Mouse (Mus musculus) ovary, postnatal 36 days (tissue): Measurements from ENCODE around the gene Kitl.

Experiments
- DNase-seq: peaks from one replicate; pipeline ENCODE4 v3.0.0; 2022; ENCODE audit warnings: low spot score, mixed read lengths

Gene Kitl

DNA sequence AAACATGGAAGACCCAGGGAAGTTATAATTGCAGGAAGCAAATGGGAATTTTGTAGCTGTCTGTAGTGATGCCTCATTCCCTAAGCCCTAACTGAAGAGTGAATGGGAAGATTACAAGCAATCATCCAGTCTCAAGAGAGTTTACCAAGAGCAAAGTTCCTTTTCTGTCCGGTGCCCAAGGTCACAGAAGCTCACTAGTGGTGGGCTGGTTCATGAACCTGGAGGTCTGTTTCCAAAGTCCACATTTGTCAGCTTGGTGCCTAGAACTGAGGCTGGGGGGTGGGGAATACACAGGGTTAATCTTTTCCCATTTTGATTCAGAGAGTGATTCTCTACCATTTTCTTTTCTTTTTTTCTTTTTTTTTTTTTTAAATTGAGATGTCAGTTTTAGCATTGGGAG, 11.3 kb downstream of the Kitl start:
- no peak for DNase-seq

- no peak for DNase-seq
Measured at GRCm38 (mm10) chr10:100030385-100030784, 15.0 kb downstream of the Kitl start.

DNA sequence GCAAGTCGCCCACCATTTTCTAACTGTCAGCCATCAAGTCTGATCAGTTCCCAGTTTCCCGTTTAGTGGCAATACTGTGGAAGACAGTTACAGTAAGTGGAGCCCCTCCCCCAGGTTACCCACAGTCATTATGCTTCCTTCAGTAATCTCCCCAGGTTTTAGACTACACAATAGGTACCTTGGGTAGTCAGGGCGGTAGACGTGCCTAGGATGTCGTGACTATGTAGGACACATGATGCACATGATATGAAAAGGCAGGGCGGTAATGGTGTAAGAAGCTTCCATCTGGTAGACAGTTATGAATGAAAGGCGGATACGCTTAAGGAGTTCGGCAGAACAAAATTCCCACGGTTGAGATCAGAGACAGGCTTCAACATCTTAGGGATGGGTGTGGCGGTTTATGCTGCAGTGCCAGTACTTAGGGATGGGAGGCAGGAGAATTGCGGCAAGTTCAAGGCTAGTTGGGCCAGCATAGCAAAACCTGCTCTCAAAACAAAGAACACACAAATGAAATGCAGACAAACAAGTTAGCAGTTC, 15.6 kb downstream of the Kitl start:
- no peak for DNase-seq

GRCm38 (mm10) chr10:100031631-100032030, 16.2 kb downstream of the Kitl start:
- no peak for DNase-seq

DNA sequence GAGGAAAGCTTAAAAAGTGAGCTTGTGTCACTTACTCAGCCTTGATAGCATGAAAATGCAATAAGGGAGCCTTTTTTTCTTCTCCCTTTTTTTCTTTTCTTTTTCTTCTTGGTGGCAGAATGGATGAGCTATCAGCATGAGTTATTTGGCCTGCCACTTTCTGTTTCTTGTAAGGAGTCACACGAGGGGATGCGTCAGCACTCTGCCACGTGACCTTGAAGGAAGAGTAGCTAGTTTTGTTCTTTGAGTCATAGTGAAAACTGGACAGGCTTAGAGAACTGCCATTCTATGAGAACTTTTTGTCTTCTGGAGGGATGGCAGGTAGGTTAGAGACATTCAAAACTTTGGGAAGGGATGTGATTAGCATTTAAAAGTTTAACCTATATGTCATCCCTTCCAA, 17.1 kb downstream of the Kitl start:
- no peak for DNase-seq

DNA sequence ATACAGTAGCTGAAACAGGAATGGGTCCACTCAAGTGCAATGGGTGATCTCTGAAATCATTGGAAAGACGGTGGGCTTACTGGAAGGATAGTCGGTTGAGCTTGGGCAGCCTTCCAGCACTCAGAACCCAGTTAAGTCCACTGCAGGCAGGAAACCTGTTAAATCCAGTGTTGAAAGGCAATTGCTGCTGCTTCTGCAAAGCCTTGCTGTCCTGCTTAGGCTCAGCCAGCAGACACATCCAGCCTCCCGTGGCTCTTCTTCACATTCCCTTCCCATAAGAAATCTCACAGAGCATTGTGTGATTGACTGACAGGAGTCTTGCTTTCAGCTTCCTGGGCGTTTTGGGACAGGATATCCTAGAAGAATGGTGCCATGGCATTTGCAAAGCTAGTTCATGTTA, 20.6 kb downstream of the Kitl start:
- DNase-seq = no peak

DNA sequence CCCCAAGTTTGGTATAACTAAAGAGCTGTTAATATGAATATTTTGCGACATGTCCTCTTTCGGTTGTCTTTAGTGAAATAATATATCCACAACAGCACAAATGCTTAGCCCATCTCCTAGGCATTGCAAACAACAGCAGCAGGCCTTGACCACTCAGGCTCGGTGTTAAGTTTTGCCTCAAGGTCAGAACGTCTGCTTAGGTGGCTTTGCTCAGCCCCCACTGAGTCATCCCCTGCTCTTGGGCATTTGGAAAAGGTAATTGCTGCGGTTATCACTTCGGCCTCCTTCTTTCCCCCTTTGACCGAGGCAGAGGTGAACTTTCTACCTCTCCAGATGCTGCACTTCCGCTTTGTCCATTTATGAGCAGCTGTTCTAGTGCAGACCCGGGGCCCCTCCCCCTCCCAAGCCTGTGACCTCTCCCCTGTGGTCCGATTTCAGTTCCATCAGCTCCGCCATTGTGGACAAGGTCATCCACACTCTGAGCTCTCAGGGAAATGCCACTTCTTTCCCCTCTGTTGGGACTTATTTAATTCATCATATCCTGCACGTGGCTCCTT, 23.0 kb downstream of the Kitl start:
- no peak for DNase-seq

- no peak for DNase-seq
Measured at GRCm38 (mm10) chr10:100038994-100039393, 23.6 kb downstream of the Kitl start.

GRCm38 (mm10) chr10:100043748-100044147, 28.3 kb downstream of the Kitl start:
- no peak for DNase-seq

DNA sequence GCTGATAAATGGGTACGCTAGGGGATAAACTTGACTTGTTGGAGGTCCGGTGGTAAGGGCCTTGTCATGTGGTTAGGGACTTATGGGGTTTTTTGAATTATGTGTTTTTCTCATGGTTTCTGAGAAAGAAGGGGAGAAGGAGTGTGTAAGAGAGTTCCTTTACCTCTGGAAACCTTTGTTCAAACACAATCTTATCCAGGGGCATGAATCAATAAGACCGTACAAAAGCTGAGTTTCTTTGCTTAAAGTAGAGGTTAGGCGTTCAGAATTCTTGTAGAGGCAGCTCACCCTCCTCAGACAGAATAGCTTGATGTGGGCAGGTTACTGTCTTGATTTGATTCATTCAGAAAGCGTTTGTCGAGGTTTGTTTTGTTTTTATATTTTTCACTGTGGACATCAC, 28.7 kb downstream of the Kitl start:
- no peak for DNase-seq

- DNase-seq = no peak
Measured at GRCm38 (mm10) chr10:100051146-100051783, 35.8 kb downstream of the Kitl start.

DNA sequence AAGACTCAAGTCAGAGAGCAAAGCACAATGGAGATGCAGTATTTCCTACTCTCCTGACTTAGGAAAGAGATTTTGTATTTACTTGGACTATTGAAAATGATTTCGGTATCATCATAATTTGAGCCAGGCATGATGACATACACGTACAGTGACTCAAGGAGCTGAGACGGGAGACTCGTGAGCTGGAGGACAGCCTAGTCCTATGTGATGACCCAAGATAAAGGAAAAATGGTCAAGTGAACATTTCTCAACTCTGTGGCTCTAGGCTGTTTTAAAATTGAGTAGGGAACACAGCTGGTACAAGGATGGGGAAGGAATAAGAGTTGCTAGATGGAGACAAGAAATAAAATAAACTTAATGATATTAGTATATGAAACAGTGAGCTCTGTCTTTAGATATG, 37.0 kb downstream of the Kitl start:
- DNase-seq = no peak

GRCm38 (mm10) chr10:100052911-100053310, 37.5 kb downstream of the Kitl start:
- no peak for DNase-seq

- no peak for DNase-seq
Measured at GRCm38 (mm10) chr10:100054006-100054405, 38.6 kb downstream of the Kitl start.

GRCm38 (mm10) chr10:100055082-100055481, 39.7 kb downstream of the Kitl start:
- DNase-seq = no peak

DNA sequence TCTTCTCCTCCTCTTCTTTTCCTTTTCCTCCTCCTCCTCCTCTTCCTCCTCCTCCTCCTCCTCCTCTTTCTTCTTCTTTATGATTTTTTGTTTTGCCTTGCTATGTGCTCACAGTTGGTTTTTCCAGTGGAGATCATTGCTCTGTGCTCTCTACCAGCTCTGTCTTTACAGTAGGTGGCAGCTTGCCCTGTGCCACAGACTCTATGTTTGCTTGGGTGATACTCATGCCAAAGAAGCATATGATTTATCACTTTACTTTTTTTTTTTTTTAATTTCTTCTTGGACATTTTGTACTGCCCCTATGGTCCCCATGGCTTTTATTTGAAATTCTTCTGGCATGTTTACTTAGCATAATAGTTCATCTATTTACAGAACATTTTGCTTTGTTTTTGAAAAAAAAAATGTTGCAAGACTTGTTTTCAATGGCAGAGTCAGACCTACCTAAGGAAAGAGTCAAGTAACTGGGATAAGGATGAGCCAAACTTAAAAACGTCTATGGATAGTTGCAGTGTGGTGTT, 41.7 kb downstream of the Kitl start:
- DNase-seq = no peak

DNA sequence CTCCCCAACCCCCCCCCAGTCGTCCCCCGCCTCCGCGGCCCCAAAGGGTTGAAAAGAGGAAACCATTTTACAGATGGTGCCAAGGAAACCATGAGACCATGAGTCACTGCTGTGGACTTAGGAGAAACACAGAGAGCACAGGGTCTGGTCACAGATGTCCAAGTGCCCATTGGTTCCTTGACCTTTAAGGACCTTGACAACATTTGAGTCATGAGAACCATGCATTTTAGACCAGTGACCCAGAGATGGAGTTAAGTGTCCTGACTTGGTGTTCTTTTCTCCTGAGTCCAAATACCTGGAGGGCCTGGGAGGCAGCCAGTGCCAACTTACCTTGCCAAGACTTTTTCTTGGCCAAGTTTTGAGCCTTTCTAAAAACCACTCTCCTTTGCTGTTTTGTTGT, 43.9 kb downstream of the Kitl start:
- no peak for DNase-seq

DNA sequence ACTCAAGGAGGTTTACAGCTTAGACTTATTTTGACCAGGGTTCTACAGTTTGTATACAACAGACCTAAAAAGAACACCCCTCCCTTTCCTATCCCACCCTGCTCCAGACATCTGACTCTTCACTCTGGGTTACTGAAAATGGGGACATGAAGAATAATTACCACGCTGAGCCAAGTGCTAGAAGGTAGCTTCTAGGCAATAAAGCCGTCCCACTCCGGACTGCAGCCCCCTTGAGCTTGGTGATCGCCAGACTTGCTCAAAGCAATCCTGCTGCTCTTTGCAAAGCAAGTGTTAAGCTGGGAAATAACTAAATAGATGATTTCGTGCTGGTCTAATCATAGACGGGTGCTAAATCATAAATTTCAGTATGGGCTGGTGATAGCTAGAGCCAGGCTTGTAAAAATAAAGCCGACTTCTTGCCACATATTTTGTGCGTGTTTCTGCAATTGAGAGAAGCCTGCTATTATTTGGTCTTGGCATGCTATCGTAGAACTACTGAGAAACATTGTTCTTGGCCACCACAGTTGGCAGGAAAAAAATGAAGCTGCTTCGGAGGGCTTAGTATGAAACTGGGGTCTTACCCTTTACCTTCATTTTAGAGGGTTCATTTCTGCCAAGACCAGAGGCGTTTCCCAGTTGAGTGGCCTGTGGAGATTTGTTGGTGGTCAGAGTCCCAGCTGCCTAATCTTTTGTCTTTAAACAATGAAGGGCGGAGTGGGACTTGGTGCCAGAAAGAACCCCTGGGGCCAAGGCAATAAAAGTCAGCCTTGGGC, 50.3 kb downstream of the Kitl start:
- no peak for DNase-seq

DNA sequence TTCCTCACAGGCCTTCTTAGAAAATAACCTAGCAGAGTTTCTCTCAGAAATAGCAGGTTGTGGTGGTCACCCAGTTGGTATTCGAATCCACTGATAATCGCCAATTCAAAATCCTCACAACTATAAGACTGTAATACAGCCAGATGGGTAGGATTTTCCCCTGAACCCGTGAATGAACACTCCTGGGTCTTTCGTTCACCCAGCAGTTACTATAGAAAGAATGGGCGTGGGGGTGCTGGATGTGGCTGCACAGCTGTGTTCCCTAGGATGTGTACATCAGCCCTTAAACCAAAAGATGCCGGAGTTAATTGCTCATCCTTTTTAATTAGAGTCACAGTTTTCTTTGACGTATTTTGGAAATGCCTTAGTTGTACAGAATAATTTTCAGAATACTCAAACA, 50.9 kb downstream of the Kitl start:
- DNase-seq = no peak

GRCm38 (mm10) chr10:100072641-100073040, 57.2 kb downstream of the Kitl start:
- DNase-seq = no peak

GRCm38 (mm10) chr10:100073092-100073491, 57.7 kb downstream of the Kitl start:
- DNase-seq = no peak

- DNase-seq = no peak
Measured at GRCm38 (mm10) chr10:100101115-100101514, 85.7 kb downstream of the Kitl start.

- DNase-seq = no peak
Measured at GRCm38 (mm10) chr10:100111209-100111608, 95.8 kb downstream of the Kitl start.
